Mouse (Mus musculus) stomach, adult 2 months (tissue): ENCODE results near the gene Olfr118. TPM values are rescaled to one million over a fixed set of nuclear protein-coding genes. Genes with fewer than 3 reads are reported as not detected.

Experiments
- polyA plus RNA-seq: library from polyadenylated mRNA; depleted of rRNA; stranded (reverse); fragments of >200 nt; gene quantifications from 2 replicates; pipeline ENCODE4 v1.2.3, GENCODE M21; 2012; rRNA removed

Olfr118 gene
- not detected in 2 replicates for polyA plus RNA-seq

GRCm38 (mm10) chr17:37666688-37667087 lies at the start of gene Olfr118:
TSS of gene Olfr118 (plus strand) at chr17:37666988.

GRCm38 (mm10) chr17:37627009-37627408 lies 39.8 kb upstream of the Olfr118 start, which contains the start of the genes Olfr115 and Olfr116:
TSS of gene Olfr115 (minus strand) at chr17:37627109.
TSS of gene Olfr116 (minus strand) at chr17:37627199.

GRCm38 (mm10) chr17:37663682-37664081 lies 3.1 kb upstream of the Olfr118 start, which contains the start of gene Olfr117:
TSS of gene Olfr117 (minus strand) at chr17:37663782.

GRCm38 (mm10) chr17:37696264-37696663 lies 29.5 kb downstream of the Olfr118 start, which contains the start of gene Olfr119:
TSS of gene Olfr119 (plus strand) at chr17:37696564.

GRCm38 (mm10) chr17:37721508-37721907 lies 54.7 kb downstream of the Olfr118 start, which contains the start of gene Olfr120:
TSS of gene Olfr120 (plus strand) at chr17:37721808.

Other genes starting within 250 kb of the Olfr118 start
- gene Olfr108, start 221.5 kb upstream of the Olfr118 start, polyA plus RNA-seq, result not detected in 2 replicates
- not detected in 2 replicates for gene Olfr109, start 208.1 kb upstream of the Olfr118 start, polyA plus RNA-seq
- 0.05 TPM in 1 of 2 replicates, not detected in the other for gene H2-M2, start 183.4 kb upstream of the Olfr118 start, polyA plus RNA-seq
- not detected in 2 replicates for gene Olfr110, start 174.5 kb upstream of the Olfr118 start, polyA plus RNA-seq
- 0.03 TPM in 1 of 2 replicates, not detected in the other for gene Olfr111, start 159.0 kb upstream of the Olfr118 start, polyA plus RNA-seq
- not detected in 2 replicates for gene Olfr112, start 97.5 kb upstream of the Olfr118 start, polyA plus RNA-seq
- gene Olfr113, start 89.3 kb upstream of the Olfr118 start, polyA plus RNA-seq, result not detected in 2 replicates
- not detected in 2 replicates for gene Olfr114, start 74.2 kb upstream of the Olfr118 start, polyA plus RNA-seq
- not detected in 2 replicates for gene Olfr115, start 39.9 kb upstream of the Olfr118 start, polyA plus RNA-seq
- gene Olfr116, start 39.8 kb upstream of the Olfr118 start, polyA plus RNA-seq, result not detected in 2 replicates
- gene Olfr117, start 3.2 kb upstream of the Olfr118 start, polyA plus RNA-seq, result not detected in 2 replicates
- gene Olfr119, start 29.6 kb downstream of the Olfr118 start, polyA plus RNA-seq, result not detected in 2 replicates
- not detected in 2 replicates for gene Olfr120, start 54.8 kb downstream of the Olfr118 start, polyA plus RNA-seq
- not detected in 2 replicates for gene Olfr121, start 81.9 kb downstream of the Olfr118 start, polyA plus RNA-seq
- not detected in 2 replicates for gene Olfr122, start 101.6 kb downstream of the Olfr118 start, polyA plus RNA-seq
- gene Olfr123, start 126.5 kb downstream of the Olfr118 start, polyA plus RNA-seq, result not detected in 2 replicates
- not detected in 2 replicates for gene Olfr124, start 132.9 kb downstream of the Olfr118 start, polyA plus RNA-seq
- not detected in 2 replicates for gene Olfr125, start 166.0 kb downstream of the Olfr118 start, polyA plus RNA-seq
- not detected in 2 replicates for gene Olfr126, start 180.5 kb downstream of the Olfr118 start, polyA plus RNA-seq
- not detected in 2 replicates for gene Olfr127, start 233.4 kb downstream of the Olfr118 start, polyA plus RNA-seq